Mouse (Mus musculus) bone marrow macrophage, adult 2 months (primary cell): ENCODE measurements around the gene Cdk20.

Experiments used
- CTCF ChIP-seq: IDR thresholded peaks from 2 replicates; pipeline ENCODE4 v1.5.1; 2012; ENCODE audit warnings: low read depth, mild to moderate bottlenecking, low read length, moderate library complexity
- POLR2A ChIP-seq: IDR thresholded peaks from 2 replicates; pipeline ENCODE4 v1.6.1; 2012; ENCODE audit warnings: mild to moderate bottlenecking, low read depth, low read length, borderline replicate concordance

DNA sequence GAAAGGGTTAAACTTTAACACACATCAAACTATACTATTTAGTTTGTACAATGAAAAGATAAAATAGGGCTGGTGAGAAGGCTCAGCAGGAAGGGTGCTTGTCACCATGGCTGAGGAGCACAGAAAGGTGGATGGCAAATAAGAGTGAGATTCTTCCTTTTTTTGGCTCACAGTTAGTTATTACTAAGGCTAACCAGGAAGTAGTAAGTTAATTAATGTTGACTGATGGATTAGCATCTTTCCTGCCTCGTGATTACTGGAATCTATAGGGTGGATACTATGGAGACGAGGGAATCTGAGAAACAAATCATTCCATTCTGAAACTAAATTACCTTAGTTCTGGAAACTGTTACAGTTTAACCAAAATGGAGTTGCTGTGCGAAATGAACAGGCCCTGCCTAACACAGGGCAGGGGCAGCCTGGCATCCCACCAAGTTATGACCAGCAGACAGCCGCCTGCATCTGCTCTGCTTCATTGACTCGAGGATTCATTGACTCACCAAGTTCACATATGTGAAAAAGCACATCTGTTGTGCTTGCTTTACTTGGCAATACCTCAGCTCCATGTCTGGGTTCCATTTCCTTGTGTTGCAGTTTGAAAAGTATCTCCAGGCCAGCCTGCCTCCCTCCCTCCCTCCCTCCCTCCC lies 15.0 kb upstream of the Cdk20 start:
- TF ChIP-seq CTCF = no peak
- TF ChIP-seq POLR2A = no peak
